Mouse (Mus musculus): ENCODE measurements at regions not wholly inside any gene's neighbourhood (a gene's known extent, or its start where the extent isn't known, plus 50 kb on each side); places are given as distances from the start of the nearest gene placed in this dataset.

- intact Hi-C loops (cut with DNase I): no loop called here
- Histone ChIP-seq H3K4me3 (no peak overlapping the region), H3K27ac (no peak overlapping the region)
- no peak for DNase-seq (ENCODE audit: extremely low spot score in 1 of 2, low spot score in 2 of 2)
- TF ChIP-seq CTCF (IDR thresholded peaks at IDR 0.05): no peak
Measured at GRCm38 (mm10) chr4:125765171-125765570, 259.2 kb upstream of the Csf3r start.

GRCm38 (mm10) chr4:125777126-125777525, 247.2 kb upstream of the Csf3r start:
- intact Hi-C loops (cut with DNase I): no loop called here
- DNase-seq (ENCODE audit: extremely low spot score in 1 of 2, low spot score in 2 of 2): no peak
- Histone ChIP-seq H3K4me3 (no peak overlapping the region), H3K27ac (no peak overlapping the region)
- TF ChIP-seq CTCF (IDR thresholded peaks at IDR 0.05): no peak

- Histone ChIP-seq H3K4me3 (no peak overlapping the region), H3K27ac (no peak overlapping the region)
- no peak for DNase-seq (ENCODE audit: extremely low spot score in 1 of 2, low spot score in 2 of 2)
- no peak for TF ChIP-seq CTCF (IDR thresholded peaks at IDR 0.05)
- intact Hi-C loops (cut with DNase I): loop anchor here (2.0 to 5.0 kb wide), 2 partner anchors 35 to 383 kb away; no protein-coding TSS in a partner anchor
Measured at GRCm38 (mm10) chr4:125780113-125780512, 244.2 kb upstream of the Csf3r start.

GRCm38 (mm10) chr4:125780921-125781487, 243.3 kb upstream of the Csf3r start:
- intact Hi-C loops (cut with DNase I): loop anchor here (2.0 to 5.0 kb wide), 2 partner anchors 34 to 384 kb away; no protein-coding TSS in a partner anchor
- H3K27ac ChIP-seq: peak overlapping the region; percentile 28; the same call in 1 of the 2 replicates
- no peak overlapping the region for H3K4me3 ChIP-seq
- TF ChIP-seq CTCF (IDR thresholded peaks at IDR 0.05): no peak
- DNase-seq (ENCODE audit: extremely low spot score in 1 of 2, low spot score in 2 of 2): peak; percentile 57 to 63

GRCm38 (mm10) chr4:125782346-125782745, 242.0 kb upstream of the Csf3r start:
- Histone ChIP-seq H3K4me3 (no peak overlapping the region), H3K27ac (no peak overlapping the region)
- DNase-seq (ENCODE audit: extremely low spot score in 1 of 2, low spot score in 2 of 2): no peak
- no peak for TF ChIP-seq CTCF (IDR thresholded peaks at IDR 0.05)
- intact Hi-C loops (cut with DNase I): loop anchor here (5.0 kb wide), 1 partner anchor 385 kb away; no protein-coding TSS in a partner anchor

- no peak overlapping the region for H3K27ac ChIP-seq
- TF ChIP-seq CTCF (IDR thresholded peaks at IDR 0.05): no peak
- intact Hi-C loops (cut with DNase I): no loop called here
Measured at GRCm38 (mm10) chr4:125786083-125786482, 238.3 kb upstream of the Csf3r start.

GRCm38 (mm10) chr4:125794679-125795078, 229.7 kb upstream of the Csf3r start:
- Histone ChIP-seq H3K4me3 (no peak overlapping the region), H3K27ac (no peak overlapping the region)
- intact Hi-C loops (cut with DNase I): no loop called here
- no peak for DNase-seq (ENCODE audit: extremely low spot score in 1 of 2, low spot score in 2 of 2)
- TF ChIP-seq CTCF (IDR thresholded peaks at IDR 0.05): no peak

More at GRCm38 (mm10) chr4:125786083-125786482, 238.3 kb upstream of the Csf3r start:
- no peak overlapping the region for H3K4me3 ChIP-seq
- no peak for DNase-seq (ENCODE audit: extremely low spot score in 1 of 2, low spot score in 2 of 2)

GRCm38 (mm10) chr4:125807923-125808322, 216.4 kb upstream of the Csf3r start:
- no peak for DNase-seq (ENCODE audit: extremely low spot score in 1 of 2, low spot score in 2 of 2)
- Histone ChIP-seq H3K4me3 (no peak overlapping the region), H3K27ac (no peak overlapping the region)
- intact Hi-C loops (cut with DNase I): no loop called here
- TF ChIP-seq CTCF (IDR thresholded peaks at IDR 0.05): peak; percentile 2

- DNase-seq (ENCODE audit: extremely low spot score in 1 of 2, low spot score in 2 of 2): no peak
- no peak overlapping the region for H3K27ac ChIP-seq
- TF ChIP-seq CTCF (IDR thresholded peaks at IDR 0.05): no peak
- no peak overlapping the region for H3K4me3 ChIP-seq
- intact Hi-C loops (cut with DNase I): loop anchor here (10.0 kb wide), 1 partner anchor 415 kb away; no protein-coding TSS in a partner anchor
Measured at GRCm38 (mm10) chr4:125809446-125810108, 214.8 kb upstream of the Csf3r start.

GRCm38 (mm10) chr4:125810247-125810646, 214.1 kb upstream of the Csf3r start:
- intact Hi-C loops (cut with DNase I): loop anchor here (10.0 kb wide), 1 partner anchor 415 kb away; no protein-coding TSS in a partner anchor
- no peak for TF ChIP-seq CTCF (IDR thresholded peaks at IDR 0.05)
- Histone ChIP-seq H3K4me3 (no peak overlapping the region), H3K27ac (no peak overlapping the region)
- DNase-seq (ENCODE audit: extremely low spot score in 1 of 2, low spot score in 2 of 2): no peak

- TF ChIP-seq CTCF (IDR thresholded peaks at IDR 0.05): no peak
- DNase-seq (ENCODE audit: extremely low spot score in 1 of 2, low spot score in 2 of 2): peak; percentile 82 to 83
- Histone ChIP-seq H3K27ac (no peak overlapping the region), H3K4me3 (no peak overlapping the region)
- intact Hi-C loops (cut with DNase I): loop anchor here (1.0 to 10.0 kb wide), 3 partner anchors 10 to 420 kb away; no protein-coding TSS in a partner anchor
Measured at GRCm38 (mm10) chr4:125814311-125814710, 210.0 kb upstream of the Csf3r start.

- DNase-seq (ENCODE audit: extremely low spot score in 1 of 2, low spot score in 2 of 2): no peak
- no peak overlapping the region for H3K4me3 ChIP-seq
- H3K27ac ChIP-seq: no peak overlapping the region
- intact Hi-C loops (cut with DNase I): loop anchor here (2.0 to 10.0 kb wide), 2 partner anchors 34 to 420 kb away; no protein-coding TSS in a partner anchor
- no peak for TF ChIP-seq CTCF (IDR thresholded peaks at IDR 0.05)
Measured at GRCm38 (mm10) chr4:125815276-125815675, 209.1 kb upstream of the Csf3r start.
